Mouse (Mus musculus) bone marrow macrophage, adult 2 months (primary cell): Measurements from ENCODE around the gene Dlg5. TPM values are rescaled to one million over a fixed set of nuclear protein-coding genes. Genes with fewer than 3 reads are reported as not detected.

Experiments used
- H3K27ac ChIP-seq: 2 replicates; pipeline ENCODE4 v1.5.1; 2012; ENCODE audit warnings: low read depth, low read length; ENCODE audit not compliant: insufficient read depth
- H3K4me1 ChIP-seq: 2 replicates; pipeline ENCODE4 v1.6.1; 2012; ENCODE audit warnings: low read length; ENCODE audit not compliant: control insufficient read depth, insufficient read depth
- H3K4me3 ChIP-seq: 2 replicates; pipeline ENCODE4 v1.5.1; 2012; ENCODE audit warnings: mild to moderate bottlenecking, low read length, moderate library complexity; ENCODE audit not compliant: insufficient read depth
- CTCF ChIP-seq: IDR thresholded peaks from 2 replicates; pipeline ENCODE4 v1.5.1; 2012; ENCODE audit warnings: low read depth, mild to moderate bottlenecking, low read length, moderate library complexity
- POLR2A ChIP-seq: IDR thresholded peaks from 2 replicates; pipeline ENCODE4 v1.6.1; 2012; ENCODE audit warnings: mild to moderate bottlenecking, low read depth, low read length, borderline replicate concordance
- polyA plus RNA-seq: library from polyadenylated mRNA; stranded (reverse); fragments of >200 nt; gene quantifications from 2 replicates; pipeline ENCODE4 v1.2.4, GENCODE M21; 2012; ENCODE audit not compliant: missing spikeins, insufficient read depth, insufficient read length

The Dlg5 gene
- polyA plus RNA-seq, 1 experiment, result 0.29 TPM

GRCm38 (mm10) chr14:24216064-24216463 lies 29.7 kb downstream of the Dlg5 start:
- H3K27ac ChIP-seq, result no peak overlapping the region
- peaks cover 7% of the 10 kb centered on the region; the same call in 1 of the 2 replicates for H3K4me1 ChIP-seq
- TF ChIP-seq CTCF, result no peak
- TF ChIP-seq POLR2A, result no peak
- no peak overlapping the region for H3K4me3 ChIP-seq

DNA sequence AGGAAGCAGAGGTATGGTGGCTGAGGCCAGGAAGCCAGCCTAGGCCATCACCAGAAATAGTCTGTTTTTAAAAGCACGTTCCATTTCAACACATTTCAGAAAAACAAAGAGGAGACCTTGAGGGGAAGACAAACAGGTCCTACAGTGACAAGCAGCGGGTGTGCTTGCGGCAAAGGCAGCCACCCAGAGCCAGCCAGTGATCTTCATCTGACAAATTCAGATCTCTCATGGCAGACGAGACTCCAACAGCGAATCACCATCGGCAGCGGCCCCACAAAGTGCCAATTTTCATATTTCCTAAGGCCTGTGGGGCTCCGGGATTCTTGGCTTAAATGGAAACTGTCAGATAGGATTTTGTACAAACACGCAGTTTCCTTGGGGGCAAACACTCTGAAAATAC lies 31.3 kb downstream of the Dlg5 start:
- Histone ChIP-seq H3K27ac (no peak overlapping the region), H3K4me1 (peaks cover 7% of the 10 kb centered on the region; the same call in 1 of the 2 replicates), H3K4me3 (no peak overlapping the region)
- no peak for TF ChIP-seq POLR2A
- TF ChIP-seq CTCF, result no peak

GRCm38 (mm10) chr14:24213336-24213735 lies 32.4 kb downstream of the Dlg5 start:
- TF ChIP-seq CTCF (no peak), POLR2A (no peak)
- peaks cover 7% of the 10 kb centered on the region; the same call in 1 of the 2 replicates for H3K4me1 ChIP-seq
- no peak overlapping the region for H3K4me3 ChIP-seq
- no peak overlapping the region for H3K27ac ChIP-seq

DNA sequence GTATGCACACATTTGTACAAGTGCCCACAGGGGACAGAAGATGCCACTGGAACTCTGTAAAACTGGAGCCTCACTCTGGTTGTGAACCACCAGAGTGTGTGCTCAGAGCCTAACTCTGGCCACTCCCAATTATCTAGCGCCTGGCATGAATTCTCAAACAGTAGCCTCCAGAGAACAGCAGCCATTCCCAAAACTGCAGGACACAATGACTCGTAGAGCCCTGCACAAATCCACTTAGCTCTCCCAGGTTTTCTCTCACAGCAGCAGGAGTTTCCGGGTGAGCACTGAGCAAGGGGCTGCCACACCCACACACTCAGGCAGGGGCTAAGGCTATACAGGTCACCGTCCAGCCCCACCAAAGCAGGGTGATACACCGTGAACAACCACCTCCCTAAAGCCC lies 32.9 kb downstream of the Dlg5 start:
- Histone ChIP-seq H3K27ac (no peak overlapping the region), H3K4me1 (peaks cover 7% of the 10 kb centered on the region; the same call in 1 of the 2 replicates), H3K4me3 (no peak overlapping the region)
- TF ChIP-seq CTCF (no peak), POLR2A (no peak)

GRCm38 (mm10) chr14:24207360-24207752 lies 38.4 kb downstream of the Dlg5 start:
- TF ChIP-seq POLR2A, result no peak
- TF ChIP-seq CTCF, result no peak
- H3K27ac ChIP-seq, result no peak overlapping the region
- no peaks in the 10 kb centered on the region for H3K4me1 ChIP-seq
- no peak overlapping the region for H3K4me3 ChIP-seq

DNA sequence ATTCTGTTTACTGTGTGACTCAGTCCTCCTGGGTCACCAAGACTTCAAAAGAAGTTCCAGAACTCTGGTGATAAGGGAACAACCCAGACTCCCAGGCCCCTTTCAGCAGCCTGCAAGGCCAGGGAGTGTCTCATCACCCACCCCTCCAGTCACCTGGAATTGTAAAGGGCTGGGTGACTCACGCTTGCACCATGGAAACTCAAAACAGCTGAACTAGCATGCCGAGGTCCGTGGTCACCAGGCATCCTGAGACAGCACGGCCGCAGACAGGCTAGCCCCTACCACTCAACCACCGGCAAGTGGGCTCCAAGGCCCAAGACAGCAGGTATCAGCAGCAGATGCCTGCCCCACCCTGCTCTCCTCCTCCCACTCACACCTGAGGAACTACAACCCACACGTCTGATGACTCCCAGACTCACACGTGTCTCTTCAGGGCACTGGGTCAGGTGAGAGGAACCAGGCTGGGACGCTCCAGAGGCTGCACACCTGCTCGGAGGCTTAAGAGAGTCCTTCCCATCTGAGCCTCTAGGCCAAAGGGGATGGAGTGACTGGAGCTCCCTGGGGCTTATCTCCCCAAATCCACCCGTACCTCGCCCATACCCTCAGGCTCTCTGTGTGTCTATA lies 38.9 kb downstream of the Dlg5 start:
- TF ChIP-seq CTCF (no peak), POLR2A (no peak)
- H3K4me1 ChIP-seq, result no peaks in the 10 kb centered on the region
- H3K27ac ChIP-seq, result no peak overlapping the region
- no peak overlapping the region for H3K4me3 ChIP-seq

- TF ChIP-seq POLR2A, result no peak
- TF ChIP-seq CTCF, result no peak
- no peak overlapping the region for H3K27ac ChIP-seq
These were observed 39.4 kb downstream of the Dlg5 start for GRCm38 (mm10) chr14:24206314-24206713.

DNA sequence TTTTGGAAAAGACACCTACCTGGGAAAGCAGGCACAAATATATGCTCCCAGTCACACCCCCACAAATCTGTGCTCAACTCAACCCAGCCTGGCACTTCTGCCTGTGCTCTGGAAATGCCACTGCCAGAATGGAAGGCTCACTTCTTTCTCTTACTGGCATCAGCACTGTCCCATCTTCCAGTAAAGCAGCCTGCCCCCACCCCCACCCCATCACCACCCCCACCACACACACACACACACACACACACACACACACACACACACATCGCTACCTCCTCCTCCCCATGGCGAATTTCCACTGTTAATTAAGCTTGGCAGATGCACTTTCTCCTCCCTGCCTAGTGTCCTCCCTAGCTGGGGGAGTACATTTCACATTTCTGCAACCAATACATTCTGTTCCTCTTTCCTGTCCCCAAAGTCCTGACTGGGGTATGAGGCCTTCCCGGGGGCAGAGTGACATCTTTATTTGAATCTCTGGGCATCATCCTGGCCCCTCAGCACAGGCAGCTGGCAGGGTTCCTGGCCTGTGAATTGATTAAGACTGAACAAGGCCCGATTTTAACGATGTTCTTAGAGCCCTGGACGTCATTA lies 40.3 kb downstream of the Dlg5 start:
- Histone ChIP-seq H3K4me1 (no peaks in the 10 kb centered on the region), H3K4me3 (no peak overlapping the region), H3K27ac (no peak overlapping the region)
- TF ChIP-seq CTCF, result no peak
- no peak for TF ChIP-seq POLR2A

More at GRCm38 (mm10) chr14:24206314-24206713, 39.4 kb downstream of the Dlg5 start:
- Histone ChIP-seq H3K4me3 (no peak overlapping the region), H3K4me1 (no peaks in the 10 kb centered on the region)

DNA sequence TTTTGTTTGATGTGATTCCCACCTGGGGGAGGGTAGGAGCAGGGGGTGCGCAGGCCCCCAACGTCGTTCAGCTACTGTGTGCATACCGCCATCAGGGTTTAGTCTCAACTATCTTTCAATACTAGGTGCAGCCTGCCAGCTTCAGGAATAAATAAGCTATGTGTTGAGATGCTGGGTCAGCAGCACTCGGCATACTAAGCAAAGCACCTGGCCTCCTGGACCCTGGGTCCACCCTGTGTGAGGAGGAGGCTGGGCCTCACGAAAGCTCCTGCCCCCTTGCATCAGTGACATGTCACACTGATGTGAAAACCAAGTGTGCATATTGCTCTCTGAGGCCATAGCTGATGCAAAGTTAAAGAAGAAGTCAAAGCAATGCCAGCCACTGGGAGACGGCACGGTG lies 42.5 kb downstream of the Dlg5 start:
- H3K4me3 ChIP-seq, result no peak overlapping the region
- TF ChIP-seq CTCF (no peak), POLR2A (no peak)
- H3K27ac ChIP-seq, result no peak overlapping the region
- no peaks in the 10 kb centered on the region for H3K4me1 ChIP-seq

- Histone ChIP-seq H3K27ac (no peak overlapping the region), H3K4me1 (no peaks in the 10 kb centered on the region), H3K4me3 (no peak overlapping the region)
- TF ChIP-seq CTCF (no peak), POLR2A (no peak)
These were observed 44.9 kb downstream of the Dlg5 start for GRCm38 (mm10) chr14:24200771-24201170.

- Histone ChIP-seq H3K27ac (no peak overlapping the region), H3K4me3 (no peak overlapping the region), H3K4me1 (no peaks in the 10 kb centered on the region)
- TF ChIP-seq CTCF (no peak), POLR2A (no peak)
These were observed 46.0 kb downstream of the Dlg5 start for GRCm38 (mm10) chr14:24199732-24200131.
